Mouse (Mus musculus): ENCODE results near the gene Olfr1270. TPM values are rescaled to one million over a fixed set of nuclear protein-coding genes. Genes with fewer than 3 reads are reported as not detected.

Gene Olfr1270
- not detected in 2 replicates for polyA plus RNA-seq (2012)

DNA sequence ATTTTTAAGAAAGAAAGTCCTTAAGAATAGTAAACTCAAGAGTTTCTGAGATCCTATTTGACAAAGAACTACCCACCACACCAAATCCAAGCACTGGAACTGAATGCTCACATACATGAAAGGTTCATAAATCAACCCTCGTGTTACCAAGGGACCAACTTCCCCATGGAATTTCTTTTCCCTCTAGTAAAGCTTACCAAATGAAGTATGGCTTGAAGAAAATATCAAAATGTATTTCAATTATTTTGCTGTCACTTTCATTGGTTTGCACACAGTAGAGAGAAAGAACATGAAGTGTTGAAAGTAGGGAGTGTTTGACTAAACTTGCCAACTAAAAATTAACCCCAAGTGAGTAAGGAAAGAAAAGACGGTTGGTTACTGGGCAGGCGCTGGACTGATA lies at the start of gene Olfr1270:
Gene Olfr1270 (minus strand): TSS at position 101 of the 400 bp plus-strand sequence.
- no peak for TF ChIP-seq GATA1 (IDR thresholded peaks at IDR 0.05; ENCODE audit: low read length)

GRCm38 (mm10) chr2:90153916-90154315 lies 1.0 kb upstream of the Olfr1270 start:
- TF ChIP-seq GATA1 (IDR thresholded peaks at IDR 0.05; ENCODE audit: low read length), result no peak

GRCm38 (mm10) chr2:90142196-90142595 lies 10.7 kb downstream of the Olfr1270 start, which contains the start of gene Olfr32:
Gene Olfr32 (minus strand): TSS chr2:90142296.
- no peak for TF ChIP-seq GATA1 (IDR thresholded peaks at IDR 0.05; ENCODE audit: low read length)

- no peak for TF ChIP-seq GATA1 (IDR thresholded peaks at IDR 0.05; ENCODE audit: low read length)
Measured at GRCm38 (mm10) chr2:90121312-90121711, 31.6 kb downstream of the Olfr1270 start, which contains the start of gene Olfr1269. Gene Olfr1269 (minus strand): TSS chr2:90121412.

Other genes starting within 250 kb of the Olfr1270 start
- gene Olfr1258, start 225.8 kb downstream of the Olfr1270 start, polyA plus RNA-seq (2012), result not detected in 2 replicates
- not detected in 2 replicates for gene Olfr1259, start 204.4 kb downstream of the Olfr1270 start, polyA plus RNA-seq (2012)
- gene Olfr1260, start 178.8 kb downstream of the Olfr1270 start, polyA plus RNA-seq (2012), result not detected in 2 replicates
- not detected in 2 replicates for gene Olfr1261, start 161.9 kb downstream of the Olfr1270 start, polyA plus RNA-seq (2012)
- gene Olfr1262, start 152.9 kb downstream of the Olfr1270 start, polyA plus RNA-seq (2012), result not detected in 2 replicates
- not detected in 2 replicates for gene Olfr1263, start 141.0 kb downstream of the Olfr1270 start, polyA plus RNA-seq (2012)
- gene Olfr1264, start 127.5 kb downstream of the Olfr1270 start, polyA plus RNA-seq (2012), result not detected in 2 replicates
- not detected in 2 replicates for gene Olfr1265, start 117.8 kb downstream of the Olfr1270 start, polyA plus RNA-seq (2012)
- gene Olfr140, start 89.5 kb downstream of the Olfr1270 start, polyA plus RNA-seq (2012), result not detected in 2 replicates
- not detected in 2 replicates for gene Olfr1269, start 31.7 kb downstream of the Olfr1270 start, polyA plus RNA-seq (2012)
- gene Olfr32, start 10.8 kb downstream of the Olfr1270 start, polyA plus RNA-seq (2012), result not detected in 2 replicates
- not detected in 2 replicates for gene Olfr1506, start 71.4 kb upstream of the Olfr1270 start, polyA plus RNA-seq (2012)
- not detected in 2 replicates for gene Olfr142, start 104.5 kb upstream of the Olfr1270 start, polyA plus RNA-seq (2012)
- gene Olfr1271, start 117.9 kb upstream of the Olfr1270 start, polyA plus RNA-seq (2012), result not detected in 2 replicates
- not detected in 2 replicates for gene Olfr1272, start 139.8 kb upstream of the Olfr1270 start, polyA plus RNA-seq (2012)
- gene Gm13769, start 169.1 kb upstream of the Olfr1270 start, polyA plus RNA-seq (2012), result not detected in 2 replicates
- not detected in 2 replicates for gene Olfr1274-ps, start 245.6 kb upstream of the Olfr1270 start, polyA plus RNA-seq (2012)

Measured in G1E-ER4 (cell line).